Mouse (Mus musculus) MEL (cell line): ENCODE data around the gene Nrarp. TPM values are rescaled to one million over a fixed set of nuclear protein-coding genes. Genes with fewer than 3 reads are reported as not detected.

Experiments
- DNase-seq: peaks from one replicate; pipeline ENCODE4 v3.0.0; 2011; ENCODE audit warnings: low read depth, low spot score
- H3K27ac ChIP-seq: 2 replicates; pipeline ENCODE4 v1.5.1; 2012; ENCODE audit warnings: low read depth, mild to moderate bottlenecking, control low read depth, low read length, moderate library complexity; ENCODE audit not compliant: control insufficient read depth
- H3K27me3 ChIP-seq, 2 experiments: fragments of 150-350 bp in 1 of 2; sonication (generic) in 1 of 2; 2 replicates each; pipeline ENCODE4 v1.6.1; 2012; ENCODE audit warnings: low read length in 2 of 2, mild to moderate bottlenecking in 2 of 2, improper control_type of control experiment in 1 of 2, moderate library complexity in 1 of 2; ENCODE audit not compliant: insufficient read depth in 2 of 2, control insufficient read depth in 1 of 2
- H3K36me3 ChIP-seq, 2 experiments: 2 replicates each; pipeline ENCODE4 v1.6.1; 2012 to 2014; ENCODE audit warnings: low read length in 2 of 2, improper control_type of control experiment in 1 of 2, inconsistent platforms in 1 of 2, mild to moderate bottlenecking in 1 of 2; ENCODE audit not compliant: insufficient read depth in 2 of 2, control insufficient read depth in 1 of 2
- H3K4me1 ChIP-seq, 2 experiments: fragments of 150-350 bp in 1 of 2; sonication (generic) in 1 of 2; 2 replicates each; pipeline ENCODE4 v1.6.1; 2012; ENCODE audit warnings: low read length in 2 of 2, improper control_type of control experiment in 1 of 2, mild to moderate bottlenecking in 1 of 2; ENCODE audit not compliant: insufficient read depth in 2 of 2, control insufficient read depth in 1 of 2
- H3K4me3 ChIP-seq, 2 experiments: fragments of 150-350 bp in 1 of 2; sonication (generic) in 1 of 2; 2 replicates each; pipeline ENCODE4 v1.5.1; 2012; ENCODE audit warnings: low read depth in 2 of 2, low read length in 2 of 2, mild to moderate bottlenecking in 2 of 2, moderate library complexity in 2 of 2, control low read depth in 1 of 2, improper control_type of control experiment in 1 of 2; ENCODE audit not compliant: control insufficient read depth in 1 of 2, insufficient read depth in 1 of 2
- H3K79me2 ChIP-seq: 2 replicates; pipeline ENCODE4 v1.6.1; 2012; ENCODE audit warnings: mild to moderate bottlenecking, low read length, moderate library complexity; ENCODE audit not compliant: control insufficient read depth, poor library complexity, insufficient read depth
- H3K9ac ChIP-seq: 2 replicates; pipeline ENCODE4 v1.6.1; 2012; ENCODE audit warnings: low read depth, mild to moderate bottlenecking, control low read depth, low read length, moderate library complexity; ENCODE audit not compliant: control insufficient read depth, poor library complexity, severe bottlenecking
- H3K9me3 ChIP-seq: fragments of 150-350 bp; sonication (generic); replicated peaks from 2 replicates; pipeline ENCODE4 v1.6.1; 2012; ENCODE audit warnings: mild to moderate bottlenecking, low read length, improper control_type of control experiment, moderate library complexity; ENCODE audit not compliant: insufficient read depth
- GATA1 ChIP-seq: IDR thresholded peaks from 2 replicates; pipeline ENCODE4 v1.6.1; 2011; ENCODE audit warnings: low read depth, low read length, improper control_type of control experiment
- HCFC1 ChIP-seq: IDR thresholded peaks from 2 replicates; pipeline ENCODE4 v1.6.1; 2012; ENCODE audit warnings: low read depth, mild to moderate bottlenecking, inconsistent platforms, low read length, improper control_type of control experiment, moderate library complexity
- JUND ChIP-seq: IDR thresholded peaks from 2 replicates; pipeline ENCODE4 v1.6.1; 2011; ENCODE audit warnings: low read depth, mild to moderate bottlenecking, improper control_type of control experiment, low read length
- MAZ ChIP-seq: IDR thresholded peaks from 2 replicates; pipeline ENCODE4 v1.6.1; 2012; ENCODE audit warnings: low read depth, mild to moderate bottlenecking, inconsistent platforms, low read length, improper control_type of control experiment
- MYB ChIP-seq: IDR thresholded peaks from 2 replicates; pipeline ENCODE4 v1.6.1; 2011; ENCODE audit warnings: mild to moderate bottlenecking, low read depth, low read length, improper control_type of control experiment
- MYC ChIP-seq: IDR thresholded peaks from 2 replicates; pipeline ENCODE4 v1.6.1; 2011; ENCODE audit warnings: low read depth, mild to moderate bottlenecking, low read length, improper control_type of control experiment, moderate library complexity
- POLR2AphosphoS5 ChIP-seq: IDR thresholded peaks from 2 replicates; pipeline ENCODE4 v1.6.1; 2012; ENCODE audit warnings: low read depth, borderline replicate concordance, mild to moderate bottlenecking, inconsistent platforms, low read length, moderate library complexity, mixed read lengths
- RAD21 ChIP-seq: IDR thresholded peaks from 2 replicates; pipeline ENCODE4 v1.6.1; 2011; ENCODE audit warnings: mild to moderate bottlenecking, low read depth, low read length, improper control_type of control experiment
- RCOR1 ChIP-seq: IDR thresholded peaks from 2 replicates; pipeline ENCODE4 v1.6.1; 2012; ENCODE audit warnings: low read depth, mild to moderate bottlenecking, inconsistent platforms, low read length, improper control_type of control experiment
- SMC3 ChIP-seq: IDR thresholded peaks from 2 replicates; pipeline ENCODE4 v1.6.1; 2011; ENCODE audit warnings: low read depth, low read length, improper control_type of control experiment
- TCF12 ChIP-seq: IDR thresholded peaks from 2 replicates; pipeline ENCODE4 v1.6.1; 2014; ENCODE audit warnings: low read depth, mild to moderate bottlenecking, inconsistent platforms, low read length, improper control_type of control experiment, moderate library complexity
- USF1 ChIP-seq: IDR thresholded peaks from 2 replicates; pipeline ENCODE4 v1.6.1; 2014; ENCODE audit warnings: low read depth, mild to moderate bottlenecking, inconsistent platforms, low read length, improper control_type of control experiment, moderate library complexity
- ZKSCAN1 ChIP-seq: IDR thresholded peaks from 2 replicates; pipeline ENCODE4 v1.6.1; 2012; ENCODE audit warnings: low read depth, mild to moderate bottlenecking, inconsistent platforms, low read length, improper control_type of control experiment, moderate library complexity
- polyA plus RNA-seq, 2 experiments: library from polyadenylated mRNA; stranded (reverse) in 1 of 2; unstranded in 1 of 2; fragments of >175 nt in 1 of 2; fragments of >200 nt in 1 of 2; gene quantifications; 2 replicates each; pipeline versions ENCODE4 v1.2.1 to v1.2.4; 2012; ENCODE audit warnings: low replicate concordance in 2 of 2, low read depth in 1 of 2; ENCODE audit not compliant: insufficient read length in 2 of 2, insufficient read depth in 1 of 2, missing spikeins in 1 of 2
- total RNA-seq: library from RNA; depleted of rRNA; stranded (reverse); fragments of 300-350 nt; gene quantifications from 2 replicates; pipeline ENCODE4 v1.2.3, GENCODE M21; 2012; rRNA removed

The Nrarp gene
- total and polyA plus RNA-seq, 3 experiments: 6.5 to 12.3 TPM; not detected in 1

- no peaks in the 10 kb centered on the region; the same call in 1 of the 2 replicates for H3K79me2 ChIP-seq
- no peak overlapping the region for H3K27ac ChIP-seq
- no peak for TF ChIP-seq RCOR1
- H3K4me1 ChIP-seq: peaks cover 11 to 32% of the 10 kb centered on the region in 2 experiments
- DNase-seq: no peak
- H3K27me3 ChIP-seq: no peaks in the 10 kb centered on the region
- no peak overlapping the region for H3K9ac ChIP-seq
- peaks cover 0 to 12% of the 10 kb centered on the region in 2 experiments; a peak in 2 of 4 replicates for H3K36me3 ChIP-seq
- no peak overlapping the region for H3K4me3 ChIP-seq
- H3K9me3 ChIP-seq: no peaks in the 10 kb centered on the region
Measured at GRCm38 (mm10) chr2:25230581-25230980, 50.0 kb downstream of the Nrarp start.

GRCm38 (mm10) chr2:25231038-25231437 is 50.5 kb downstream of the Nrarp start:
- no peaks in the 10 kb centered on the region; the same call in 1 of the 2 replicates for H3K79me2 ChIP-seq
- peaks cover 9 to 28% of the 10 kb centered on the region in 2 experiments for H3K4me1 ChIP-seq
- H3K4me3 ChIP-seq: no peak overlapping the region
- no peak overlapping the region for H3K27ac ChIP-seq
- H3K9me3 ChIP-seq: no peaks in the 10 kb centered on the region
- H3K27me3 ChIP-seq: no peaks in the 10 kb centered on the region
- no peak for DNase-seq
- H3K36me3 ChIP-seq: peaks cover 0 to 8% of the 10 kb centered on the region in 2 experiments; a peak in 2 of 4 replicates
- no peak overlapping the region for H3K9ac ChIP-seq
- TF ChIP-seq GATA1 (no peak), SMC3 (no peak), RAD21 (no peak), MAZ (no peak), POLR2AphosphoS5 (no peak), USF1 (no peak), HCFC1 (no peak), ZKSCAN1 (no peak), JUND (no peak), TCF12 (no peak), MYB (no peak), MYC (no peak)

Other genes with a start within 250 kb of the Nrarp start
Only the 30 nearest of the 33 such genes appear.
- 73.7 and 83.5 TPM in 2 replicates for gene Zmynd19, start 231.0 kb upstream of the Nrarp start, total RNA-seq
- gene Zmynd19, start 231.0 kb upstream of the Nrarp start, polyA plus RNA-seq: 100 to 1,000 TPM in 1 of 2 experiments, not detected in 1; 114 TPM
- 16.6 and 17.6 TPM in 2 replicates for gene Dph7, start 218.4 kb upstream of the Nrarp start, total RNA-seq
- gene Dph7, start 218.4 kb upstream of the Nrarp start, polyA plus RNA-seq: 10 to 100 TPM in 1 of 2 experiments, not detected in 1; 19.7 TPM
- 84.8 and 102 TPM in 2 replicates for gene Mrpl41, start 205.7 kb upstream of the Nrarp start, total RNA-seq
- 100 to 1,000 TPM in 1 of 2 experiments, not detected in 1; 103 TPM for gene Mrpl41, start 205.7 kb upstream of the Nrarp start, polyA plus RNA-seq
- gene Pnpla7, start 204.7 kb upstream of the Nrarp start, total RNA-seq: 7.1 and 8.8 TPM in 2 replicates
- gene Pnpla7, start 204.7 kb upstream of the Nrarp start, polyA plus RNA-seq: 10 to 100 TPM in 1 of 2 experiments, not detected in 1; 11.3 TPM
- 10.9 and 13.3 TPM in 2 replicates for gene Nsmf, start 126.4 kb upstream of the Nrarp start, total RNA-seq
- 10 to 100 TPM in 1 of 2 experiments, not detected in 1; 25.8 TPM for gene Nsmf, start 126.4 kb upstream of the Nrarp start, polyA plus RNA-seq
- not detected in 2 replicates for gene Entpd8, start 100.5 kb upstream of the Nrarp start, total RNA-seq
- not detected for gene Entpd8, start 100.5 kb upstream of the Nrarp start, polyA plus RNA-seq
- 0.08 TPM in 1 of 2 replicates, not detected in the other for gene Noxa1, start 85.6 kb upstream of the Nrarp start, total RNA-seq
- under 1 TPM in 1 of 2 experiments, not detected in 1; 0.10 TPM for gene Noxa1, start 85.6 kb upstream of the Nrarp start, polyA plus RNA-seq
- gene Tor4a, start 16.1 kb downstream of the Nrarp start, total RNA-seq: 7.6 and 9.1 TPM in 2 replicates
- 10 to 100 TPM in 1 of 2 experiments, not detected in 1; 13.7 TPM for gene Tor4a, start 16.1 kb downstream of the Nrarp start, polyA plus RNA-seq
- gene Nelfb, start 30.7 kb downstream of the Nrarp start, total RNA-seq: 62.9 and 63.1 TPM in 2 replicates
- gene Nelfb, start 30.7 kb downstream of the Nrarp start, polyA plus RNA-seq: 10 to 100 TPM in 1 of 2 experiments, not detected in 1; 83.5 TPM
- not detected in 2 replicates for gene Stpg3, start 33.9 kb downstream of the Nrarp start, total RNA-seq
- gene Stpg3, start 33.9 kb downstream of the Nrarp start, polyA plus RNA-seq: under 1 TPM in 1 of 2 experiments, not detected in 1; 0.07 TPM
- gene Fam166a, start 38.0 kb downstream of the Nrarp start, total RNA-seq: 1.1 TPM in 1 of 2 replicates, not detected in the other
- 10 to 100 TPM in 1 of 2 experiments, not detected in 1; 15.6 TPM for gene Fam166a, start 38.0 kb downstream of the Nrarp start, polyA plus RNA-seq
- gene Tubb4b, start 43.9 kb downstream of the Nrarp start, total RNA-seq: 979 and 1,089 TPM in 2 replicates
- gene Tubb4b, start 43.9 kb downstream of the Nrarp start, polyA plus RNA-seq: 1,000 to 10,000 TPM in 1 of 2 experiments, 100 to 1,000 TPM in 1; 183 to 1,037 TPM
- 0.04 TPM in 1 of 2 replicates, not detected in the other for gene Slc34a3, start 53.6 kb downstream of the Nrarp start, total RNA-seq
- gene Slc34a3, start 53.6 kb downstream of the Nrarp start, polyA plus RNA-seq: under 1 TPM in 1 of 2 experiments, not detected in 1; 0.03 TPM
- gene Rnf224, start 56.0 kb downstream of the Nrarp start, total RNA-seq: not detected in 2 replicates
- gene Rnf224, start 56.0 kb downstream of the Nrarp start, polyA plus RNA-seq: under 1 TPM in 1 of 2 experiments, not detected in 1; 0.10 TPM
- gene Rnf208, start 61.5 kb downstream of the Nrarp start, total RNA-seq: 6.0 and 7.4 TPM in 2 replicates
- 10 to 100 TPM in 1 of 2 experiments, not detected in 1; 21.8 TPM for gene Rnf208, start 61.5 kb downstream of the Nrarp start, polyA plus RNA-seq
- 0.15 and 0.26 TPM in 2 replicates for gene Cysrt1, start 61.7 kb downstream of the Nrarp start, total RNA-seq
- under 1 TPM in 1 of 2 experiments, not detected in 1; 0.19 TPM for gene Cysrt1, start 61.7 kb downstream of the Nrarp start, polyA plus RNA-seq
- 8.2 and 11.5 TPM in 2 replicates for gene AL732309.1, start 66.1 kb downstream of the Nrarp start, total RNA-seq
- gene AL732309.1, start 66.1 kb downstream of the Nrarp start, polyA plus RNA-seq: 1 to 10 TPM in 1 of 2 experiments, not detected in 1; 4.8 TPM
- gene Tmem203, start 74.7 kb downstream of the Nrarp start, total RNA-seq: 8.1 and 8.4 TPM in 2 replicates
- gene Tmem203, start 74.7 kb downstream of the Nrarp start, polyA plus RNA-seq: 10 to 100 TPM in 1 of 2 experiments, not detected in 1; 17.0 TPM
- gene Tprn, start 81.9 kb downstream of the Nrarp start, total RNA-seq: 26.1 and 32.9 TPM in 2 replicates
- gene Tprn, start 81.9 kb downstream of the Nrarp start, polyA plus RNA-seq: 10 to 100 TPM in 1 of 2 experiments, not detected in 1; 50.8 TPM
- 194 and 226 TPM in 2 replicates for gene Ssna1, start 91.7 kb downstream of the Nrarp start, total RNA-seq
- gene Ssna1, start 91.7 kb downstream of the Nrarp start, polyA plus RNA-seq: 100 to 1,000 TPM in 1 of 2 experiments, not detected in 1; 158 TPM
- 9.8 and 10.3 TPM in 2 replicates for gene Anapc2, start 91.7 kb downstream of the Nrarp start, total RNA-seq
- gene Anapc2, start 91.7 kb downstream of the Nrarp start, polyA plus RNA-seq: 10 to 100 TPM in 1 of 2 experiments, not detected in 1; 67.0 TPM
- not detected in 2 replicates for gene Tmem210, start 107.4 kb downstream of the Nrarp start, total RNA-seq
- gene Tmem210, start 107.4 kb downstream of the Nrarp start, polyA plus RNA-seq: not detected
- gene Lrrc26, start 109.2 kb downstream of the Nrarp start, total RNA-seq: not detected in 2 replicates
- not detected for gene Lrrc26, start 109.2 kb downstream of the Nrarp start, polyA plus RNA-seq
- not detected in 2 replicates for gene Grin1, start 138.4 kb downstream of the Nrarp start, total RNA-seq
- under 1 TPM in 1 of 2 experiments, not detected in 1; 0.07 TPM for gene Grin1, start 138.4 kb downstream of the Nrarp start, polyA plus RNA-seq
- 37.7 and 49.6 TPM in 2 replicates for gene Man1b1, start 151.6 kb downstream of the Nrarp start, total RNA-seq
- gene Man1b1, start 151.6 kb downstream of the Nrarp start, polyA plus RNA-seq: 10 to 100 TPM in 1 of 2 experiments, not detected in 1; 50.1 TPM
- gene Dpp7, start 175.6 kb downstream of the Nrarp start, total RNA-seq: 24.0 and 25.9 TPM in 2 replicates
- gene Dpp7, start 175.6 kb downstream of the Nrarp start, polyA plus RNA-seq: 10 to 100 TPM in 1 of 2 experiments, not detected in 1; 24.6 TPM
- gene Uap1l1, start 184.9 kb downstream of the Nrarp start, total RNA-seq: 3.6 and 4.7 TPM in 2 replicates
- 10 to 100 TPM in 1 of 2 experiments, not detected in 1; 12.6 TPM for gene Uap1l1, start 184.9 kb downstream of the Nrarp start, polyA plus RNA-seq
- gene Sapcd2, start 191.6 kb downstream of the Nrarp start, total RNA-seq: 39.7 and 51.9 TPM in 2 replicates
- 10 to 100 TPM in 1 of 2 experiments, not detected in 1; 58.2 TPM for gene Sapcd2, start 191.6 kb downstream of the Nrarp start, polyA plus RNA-seq
- not detected in 2 replicates for gene Entpd2, start 215.1 kb downstream of the Nrarp start, total RNA-seq
- gene Entpd2, start 215.1 kb downstream of the Nrarp start, polyA plus RNA-seq: not detected
- gene Npdc1, start 218.6 kb downstream of the Nrarp start, total RNA-seq: not detected in 2 replicates
- gene Npdc1, start 218.6 kb downstream of the Nrarp start, polyA plus RNA-seq: not detected